Mouse (Mus musculus): ENCODE data around the gene Pkp4. TPM values are rescaled to one million over a fixed set of nuclear protein-coding genes. Genes with fewer than 3 reads are reported as not detected.

Pkp4 gene
- polyA plus RNA-seq, 1 experiment from 2014 or later: 16.2 TPM

Other genes with a start within 250 kb of the Pkp4 start
- gene Ccdc148, start 167 bp upstream of the Pkp4 start, polyA plus RNA-seq (2014; fragmentation: Nextera tagmentation; extraction: Ambion mirVana): 0.38 and 0.43 TPM in 2 replicates

Data from neural tube, embryonic 11.5 days (tissue).